Mouse (Mus musculus) MN1 (cell line): ENCODE measurements around the gene Tlx2.

Experiments
- DNase-seq: peaks from one replicate; pipeline ENCODE4 v3.0.0-alpha.2; 2016; ENCODE audit warnings: low spot score

Tlx2 gene

DNA sequence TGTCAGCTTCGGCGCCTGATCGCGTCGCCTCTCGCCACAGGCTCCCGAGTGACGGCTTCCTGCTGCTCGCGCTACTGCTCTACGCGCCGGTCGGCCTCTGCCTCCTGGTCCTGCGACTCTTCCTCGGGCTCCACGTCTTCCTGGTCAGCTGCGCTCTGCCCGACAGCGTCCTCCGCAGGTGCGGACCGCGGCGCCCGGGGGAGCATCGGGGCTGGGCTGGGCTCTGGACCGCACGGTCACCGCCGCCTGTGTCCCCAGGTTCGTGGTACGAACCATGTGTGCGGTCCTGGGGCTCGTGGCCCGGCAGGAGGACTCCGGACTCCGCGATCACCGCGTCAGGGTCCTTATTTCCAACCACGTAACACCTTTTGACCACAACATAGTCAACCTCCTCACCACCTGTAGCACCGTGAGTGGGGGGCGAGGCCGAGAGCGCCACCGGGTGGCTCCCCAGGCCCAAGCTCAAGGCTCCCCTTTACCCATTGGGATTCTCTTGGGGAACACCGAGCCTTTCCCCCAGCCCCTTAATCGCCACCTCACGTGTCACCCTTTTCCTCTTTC is 15.1 kb downstream of the Tlx2 start, which contains the start of gene Htra2:
TSS of gene Htra2 (minus strand) at position 403 of the 561 bp plus-strand sequence.
- DNase-seq: no peak

- peak; percentile 98 for DNase-seq
Observed at GRCm38 (mm10) chr6:83054074-83054851, 15.8 kb downstream of the Tlx2 start, which contains the start of gene Aup1. Aup1 (plus strand) TSS chr6:83054521.

DNA sequence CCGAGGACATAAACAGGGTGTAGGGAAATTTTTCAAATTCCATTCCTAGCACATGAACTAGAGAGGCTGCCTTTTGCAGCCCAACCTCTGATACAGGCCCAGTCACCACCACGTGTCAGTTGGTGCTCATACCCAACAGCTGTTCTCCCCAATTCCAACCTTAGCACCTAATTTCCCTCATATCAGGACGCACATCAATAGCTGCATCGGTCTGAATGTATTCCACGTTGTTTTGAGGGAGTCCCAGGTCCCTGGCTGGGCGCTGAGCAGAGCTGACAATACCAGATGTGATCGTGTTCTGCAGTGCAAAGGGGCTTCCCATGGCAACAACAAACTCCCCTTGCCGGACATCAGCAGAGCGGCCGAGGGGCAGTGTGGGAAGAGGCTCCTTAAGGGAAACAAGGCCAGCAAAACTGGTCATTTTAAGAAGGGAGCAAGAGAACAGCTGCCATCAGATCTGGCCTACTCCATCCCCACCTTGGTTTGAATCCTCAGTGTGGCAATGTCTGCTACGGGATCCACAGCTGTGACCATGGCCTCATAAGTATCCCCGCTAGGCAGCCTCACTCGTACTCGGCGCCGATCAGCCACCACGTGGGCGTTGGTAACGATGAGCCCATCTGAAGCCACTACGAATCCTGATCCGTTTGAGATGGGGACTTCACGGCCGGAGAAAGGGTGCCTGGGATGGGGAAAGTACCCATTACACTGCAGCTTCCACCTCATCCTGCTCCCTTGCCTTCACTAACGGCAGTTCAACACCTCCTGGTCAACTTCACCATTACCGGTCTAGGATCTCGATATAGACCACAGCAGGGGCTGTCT is 16.7 kb downstream of the Tlx2 start:
- DNase-seq: peak; percentile 67

DNA sequence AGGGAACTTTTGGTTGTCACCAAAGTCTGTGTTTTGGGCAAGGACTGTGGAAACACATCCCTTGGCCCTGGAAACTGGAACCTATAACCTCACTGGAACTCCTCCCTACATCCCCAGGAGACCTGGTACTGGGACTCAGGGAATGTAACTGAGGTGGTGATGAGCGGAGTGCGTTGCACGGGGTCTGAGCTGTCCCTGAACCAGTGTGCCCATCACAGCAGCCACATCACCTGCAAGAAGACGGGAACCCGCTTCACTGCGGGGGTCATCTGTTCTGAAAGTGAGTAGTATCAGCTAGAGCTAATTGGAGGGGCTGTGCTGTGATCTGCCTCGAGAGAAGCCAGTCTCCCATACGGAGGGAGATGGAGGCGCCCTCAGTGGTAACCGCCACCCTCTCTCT is 20.7 kb downstream of the Tlx2 start:
- no peak for DNase-seq

DNA sequence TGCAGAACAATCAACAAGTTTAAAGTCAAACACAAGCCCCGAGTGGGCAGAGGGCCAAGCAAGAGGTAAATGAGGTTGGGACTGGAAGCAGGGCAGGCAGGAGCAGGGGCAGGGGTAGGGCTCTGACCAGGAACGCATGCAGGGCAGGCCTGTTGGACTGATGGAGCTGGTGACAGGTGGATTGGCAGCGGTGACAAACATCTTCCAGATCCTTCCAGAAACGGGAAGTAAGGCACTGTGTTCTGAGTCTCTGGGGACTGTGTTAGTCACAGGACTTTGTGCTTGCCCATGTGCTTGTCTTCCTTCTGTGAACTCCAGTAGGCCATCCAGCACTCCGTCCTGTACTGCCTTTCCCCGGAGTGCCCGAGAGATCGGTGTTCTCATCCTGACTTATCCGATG is 25.4 kb downstream of the Tlx2 start:
- DNase-seq: peak; percentile 79

- no peak for DNase-seq
Observed at GRCm38 (mm10) chr6:83043993-83044392, 26.1 kb downstream of the Tlx2 start.

- DNase-seq: no peak
Observed at GRCm38 (mm10) chr6:83043561-83043960, 26.5 kb downstream of the Tlx2 start.

- DNase-seq: no peak
Observed at GRCm38 (mm10) chr6:83040601-83041000, 29.5 kb downstream of the Tlx2 start.

- DNase-seq: no peak
Observed at GRCm38 (mm10) chr6:83038496-83039012, 31.5 kb downstream of the Tlx2 start.

GRCm38 (mm10) chr6:83037188-83037587 is 32.9 kb downstream of the Tlx2 start:
- DNase-seq: no peak

- no peak for DNase-seq
Observed at GRCm38 (mm10) chr6:83034463-83035055, 35.5 kb downstream of the Tlx2 start.

DNA sequence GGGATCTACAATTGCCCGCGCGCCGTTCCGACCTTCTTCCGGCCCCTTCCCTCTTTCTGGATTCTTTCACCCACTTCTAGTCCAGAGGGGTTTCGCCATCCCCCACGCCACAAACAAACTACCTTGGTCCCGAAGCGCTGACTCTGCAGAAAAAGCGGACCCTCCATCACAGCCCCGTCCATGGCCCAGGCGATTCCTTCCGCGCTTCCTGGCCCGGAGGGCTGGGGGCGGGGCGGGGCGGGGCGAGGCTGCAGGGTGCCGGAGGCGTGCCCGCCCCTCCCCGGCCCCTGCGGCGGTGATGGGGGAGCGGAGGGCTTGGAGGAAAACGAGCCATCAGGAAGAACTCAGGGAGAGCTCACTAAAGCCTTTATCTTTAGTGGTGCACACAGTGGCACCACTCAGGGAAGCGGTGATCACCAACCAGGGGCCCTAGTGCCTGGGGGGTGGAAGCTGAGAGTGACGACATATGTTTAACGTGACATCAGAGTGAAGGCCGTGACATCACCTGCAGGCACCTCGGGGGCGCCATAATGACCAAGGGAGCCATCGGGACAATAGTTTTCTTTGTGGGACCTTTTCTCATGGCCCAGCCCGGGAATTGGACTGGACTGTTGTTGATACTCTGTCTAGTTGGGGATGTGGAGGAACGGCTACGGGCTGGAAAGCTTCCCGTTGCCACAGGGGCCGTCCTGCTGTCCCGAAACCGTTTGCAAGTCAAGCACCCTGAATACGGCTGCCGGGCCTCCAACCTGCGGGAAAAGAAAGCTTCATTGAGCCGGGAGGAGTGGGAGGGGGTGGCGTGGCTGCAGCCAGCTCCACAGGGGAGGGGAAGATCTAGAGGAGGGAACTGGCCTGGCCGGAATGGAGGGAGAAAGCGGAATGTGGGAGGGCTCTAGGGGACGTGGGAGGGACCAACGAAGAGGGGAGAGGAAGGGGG is 36.6 kb downstream of the Tlx2 start, which contains the start of the genes Dok1 and Loxl3:
TSS of gene Dok1 (minus strand) at position 223 of the 937 bp plus-strand sequence.
TSS of gene Loxl3 (plus strand) at position 925 of the 937 bp plus-strand sequence.
- peak; percentile 73 for DNase-seq

GRCm38 (mm10) chr6:83032769-83033191 is 37.3 kb downstream of the Tlx2 start:
- peak; percentile 40 for DNase-seq

GRCm38 (mm10) chr6:83031921-83032590 is 38.0 kb downstream of the Tlx2 start:
- no peak for DNase-seq

DNA sequence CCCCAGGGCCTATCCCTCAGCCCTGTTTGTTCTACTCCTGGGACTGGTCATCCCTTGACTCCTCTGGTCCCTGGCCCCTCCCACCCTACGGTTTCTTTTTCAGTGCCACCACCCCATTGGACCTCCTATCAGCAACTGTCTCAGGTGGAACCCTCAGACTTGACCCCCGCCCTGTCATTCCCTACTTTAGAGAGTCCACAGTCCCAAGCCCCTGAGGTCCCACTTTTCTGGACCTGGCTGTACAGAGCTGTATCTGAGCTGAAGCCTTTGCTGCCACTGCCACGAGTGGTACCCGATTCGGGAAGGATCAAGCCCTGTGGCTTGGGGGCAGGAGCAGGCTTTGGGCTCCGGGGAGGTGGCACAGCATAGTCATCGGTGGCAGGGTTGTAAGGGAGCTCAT is 39.0 kb downstream of the Tlx2 start:
- DNase-seq: no peak

DNA sequence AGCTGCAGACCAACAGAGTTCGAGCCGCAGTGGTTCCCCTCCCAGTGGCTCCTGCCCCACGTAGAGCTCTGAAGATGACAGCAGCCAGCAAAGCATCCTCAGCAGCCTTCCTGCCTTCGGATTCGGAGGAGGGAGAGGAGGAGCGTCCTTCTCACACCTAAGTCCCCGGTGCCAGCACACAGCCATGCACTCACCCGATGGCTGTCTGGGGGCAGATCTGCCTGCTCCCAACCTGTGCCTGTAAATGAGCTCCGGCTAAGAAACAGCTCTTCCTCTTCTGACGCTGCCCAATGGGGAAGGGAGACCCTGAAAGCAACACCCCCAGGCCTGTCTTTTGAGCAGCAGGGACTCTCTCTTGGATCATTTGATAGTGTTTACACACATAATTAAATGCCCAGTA is 40.3 kb downstream of the Tlx2 start:
- DNase-seq: no peak

GRCm38 (mm10) chr6:83027706-83028105 is 42.4 kb downstream of the Tlx2 start:
- DNase-seq: no peak

- DNase-seq: no peak
Observed at GRCm38 (mm10) chr6:83027293-83027692, 42.8 kb downstream of the Tlx2 start.

GRCm38 (mm10) chr6:83025221-83025620 is 44.9 kb downstream of the Tlx2 start:
- no peak for DNase-seq

DNA sequence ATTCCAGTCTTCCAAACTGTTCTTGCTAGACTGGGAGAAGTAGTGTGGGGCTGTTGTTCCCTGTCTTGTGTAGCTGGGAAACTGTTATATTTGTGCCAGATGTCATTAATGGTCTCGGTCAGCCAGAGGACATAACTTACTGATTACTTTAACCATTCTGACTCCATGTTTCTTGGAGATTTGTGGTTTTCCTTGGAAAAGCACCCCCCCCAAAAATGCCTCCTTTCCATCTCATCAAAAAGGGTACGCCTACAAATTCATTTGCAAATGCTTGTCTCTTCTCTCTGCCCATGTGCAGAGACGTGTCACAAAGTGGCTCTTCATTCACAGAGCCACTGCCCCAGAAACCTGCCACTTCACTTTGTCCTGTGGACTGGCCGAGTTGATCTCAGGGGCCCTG is 45.7 kb downstream of the Tlx2 start:
- no peak for DNase-seq
